Mouse (Mus musculus) stomach, postnatal 0 days (tissue): ENCODE measurements around the gene Spta1.

Experiments
- CTCF ChIP-seq: IDR thresholded peaks from 2 replicates; pipeline ENCODE4 v1.5.1; 2016; ENCODE audit warnings: antibody characterized with exemption, low read depth, mild to moderate bottlenecking, moderate library complexity
- EP300 ChIP-seq: optimal IDR thresholded peaks from 2 replicates; pipeline ENCODE3; 2016; ENCODE audit warnings: antibody characterized with exemption

DNA sequence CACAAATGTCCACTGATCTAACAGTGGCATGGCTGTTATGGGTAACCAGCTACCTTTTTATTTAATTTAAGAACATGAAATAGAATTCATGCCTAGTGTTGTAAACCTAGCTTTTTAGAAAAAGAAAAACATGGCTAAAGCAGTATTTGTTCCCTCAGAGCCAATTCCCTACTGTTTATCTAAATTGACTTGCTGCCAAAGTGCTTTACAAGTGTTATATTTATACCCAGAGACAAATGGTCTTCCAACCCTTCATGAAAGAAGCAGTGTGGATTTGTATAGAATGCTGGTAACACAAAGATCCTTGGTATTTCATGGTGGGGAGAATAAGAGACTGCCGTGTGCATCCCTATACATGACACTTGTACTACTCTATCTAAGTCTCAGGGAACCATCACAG is 25.9 kb upstream of the Spta1 start:
- TF ChIP-seq EP300, result no peak
- TF ChIP-seq CTCF, result no peak
